Mouse (Mus musculus) midbrain, embryonic 15.5 days (tissue): ENCODE measurements at regions not wholly inside any gene's neighbourhood (a gene's known extent, or its start where the extent isn't known, plus 50 kb on each side); places are given as distances from the start of the nearest gene placed in this dataset.

ENCODE experiments used
- ATAC-seq: fragments of 200-750 bp; cut with Nextera tagmentation; replicated peaks from 2 replicates; pipeline ENCODE4 v1.8.0; 2017; ENCODE audit warnings: moderate TSS enrichment
- H3K27ac ChIP-seq: fragments of 300-500 bp; sonication (generic); 2 replicates; pipeline ENCODE4 v1.5.1; 2015; ENCODE audit warnings: mild to moderate bottlenecking, inconsistent platforms
- H3K27me3 ChIP-seq: fragments of 300-500 bp; sonication (generic); replicated peaks from 2 replicates; pipeline ENCODE4 v1.6.1; 2015; ENCODE audit warnings: inconsistent platforms
- H3K36me3 ChIP-seq: fragments of 300-500 bp; sonication (generic); replicated peaks from 2 replicates; pipeline ENCODE4 v1.6.1; 2015; ENCODE audit warnings: inconsistent platforms
- H3K4me1 ChIP-seq: fragments of 300-500 bp; sonication (generic); 2 replicates; pipeline ENCODE4 v1.6.1; 2015; ENCODE audit warnings: inconsistent platforms
- H3K4me2 ChIP-seq: fragments of 300-500 bp; sonication (generic); 2 replicates; pipeline ENCODE4 v1.6.1; 2015; ENCODE audit warnings: inconsistent platforms, mild to moderate bottlenecking, moderate library complexity
- H3K4me3 ChIP-seq: fragments of 300-500 bp; sonication (generic); 2 replicates; pipeline ENCODE4 v1.5.1; 2015; ENCODE audit warnings: mild to moderate bottlenecking, inconsistent platforms
- H3K9ac ChIP-seq: fragments of 300-500 bp; sonication (generic); 2 replicates; pipeline ENCODE4 v1.6.1; 2015; ENCODE audit warnings: mild to moderate bottlenecking, inconsistent platforms
- H3K9me3 ChIP-seq: fragments of 300-500 bp; sonication (generic); 2 replicates; pipeline ENCODE4 v1.6.1; 2016; ENCODE audit warnings: inconsistent platforms
- WGBS: fragments of 180-500 bp; shearing (Covaris S2); methylation state at CpG from one replicate; pipeline ENCODE4 v1.1.7; 2015; ENCODE audit warnings: mixed read lengths; 5-methylcytosine and 5-hydroxymethylcytosine counted together

GRCm38 (mm10) chr9:89858005-89858404 lies 51.7 kb upstream of the Rasgrf1 start:
- no peaks in the 10 kb centered on the region for H3K36me3 ChIP-seq
- no peaks in the 10 kb centered on the region for H3K27me3 ChIP-seq
- H3K9ac ChIP-seq, result no peak overlapping the region
- peak; percentile 77 for ATAC-seq
- peaks cover 6% of the 10 kb centered on the region; the same call in 1 of the 2 replicates for H3K4me1 ChIP-seq
- 0 out of 2 replicates have a peak overlapping the region, but pooled peaks have one; percentile 8 for H3K27ac ChIP-seq
- no peak overlapping the region for H3K4me2 ChIP-seq
- H3K4me3 ChIP-seq, result no peak overlapping the region
- no peaks in the 10 kb centered on the region for H3K9me3 ChIP-seq

- Histone ChIP-seq H3K4me2 (no peak overlapping the region), H3K9me3 (no peaks in the 10 kb centered on the region), H3K27ac (no peak overlapping the region), H3K9ac (no peak overlapping the region), H3K27me3 (no peaks in the 10 kb centered on the region), H3K4me3 (no peak overlapping the region), H3K4me1 (no peaks in the 10 kb centered on the region), H3K36me3 (no peaks in the 10 kb centered on the region)
- no peak; the same call in 1 of the 2 replicates for ATAC-seq
- WGBS, result 87% methylated on average over 10 of the region's 10 CpGs
These were observed 59.0 kb upstream of the Rasgrf1 start for GRCm38 (mm10) chr9:89850491-89851282.

DNA sequence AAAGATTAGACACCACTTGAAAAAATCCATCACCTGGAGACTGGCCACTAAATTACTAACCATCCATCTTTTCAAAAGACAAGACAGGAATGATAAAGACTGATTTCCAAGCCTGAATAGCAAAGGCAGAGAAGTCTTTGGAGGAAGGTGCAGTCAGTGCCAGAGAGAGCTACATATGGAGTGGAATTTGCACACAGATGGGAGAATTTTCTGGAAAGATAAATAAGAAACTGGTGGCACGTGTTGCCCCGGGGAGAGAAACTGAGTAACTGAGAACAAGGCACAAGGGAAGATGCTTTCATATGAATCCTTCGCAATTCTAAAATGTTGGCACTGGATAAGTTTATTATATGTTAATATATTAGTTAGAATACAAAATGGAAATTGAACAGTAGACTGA lies 59.8 kb upstream of the Rasgrf1 start:
- no peak overlapping the region for H3K27ac ChIP-seq
- WGBS, result 84% methylated on average over 3 of the region's 3 CpGs

DNA sequence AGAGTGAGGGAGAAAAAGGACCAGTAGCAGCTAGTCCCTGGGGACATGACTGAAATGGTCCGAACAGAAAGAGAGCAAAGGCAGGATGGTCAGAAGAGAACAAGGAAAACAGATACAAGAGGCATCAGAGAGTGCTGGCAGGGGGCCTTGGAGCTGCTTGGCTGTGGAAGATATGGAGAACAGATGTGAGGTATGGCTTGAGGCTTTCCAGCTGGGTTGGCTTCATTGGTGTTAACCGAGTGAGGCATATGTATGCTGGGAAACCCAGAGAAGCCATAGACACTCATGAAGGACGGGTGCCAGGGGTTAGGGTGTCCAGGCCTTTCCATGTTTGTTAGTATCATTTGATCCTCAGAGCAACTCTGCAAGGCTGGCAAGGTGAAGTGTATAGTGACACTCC lies 61.1 kb upstream of the Rasgrf1 start:
- Histone ChIP-seq H3K9me3 (no peaks in the 10 kb centered on the region), H3K4me3 (no peak overlapping the region), H3K27me3 (no peaks in the 10 kb centered on the region), H3K36me3 (no peaks in the 10 kb centered on the region), H3K4me1 (no peaks in the 10 kb centered on the region), H3K9ac (no peak overlapping the region), H3K27ac (no peak overlapping the region), H3K4me2 (no peak overlapping the region)
- no peak for ATAC-seq
- WGBS, result 69% methylated on average over 3 of the region's 3 CpGs

More for the DNA sequence above, 59.8 kb upstream of the Rasgrf1 start:
- H3K9me3 ChIP-seq, result no peaks in the 10 kb centered on the region
- no peak overlapping the region for H3K4me3 ChIP-seq
- H3K4me1 ChIP-seq, result no peaks in the 10 kb centered on the region
- no peak for ATAC-seq
- H3K9ac ChIP-seq, result no peak overlapping the region
- H3K36me3 ChIP-seq, result no peaks in the 10 kb centered on the region
- no peaks in the 10 kb centered on the region for H3K27me3 ChIP-seq
- H3K4me2 ChIP-seq, result no peak overlapping the region

DNA sequence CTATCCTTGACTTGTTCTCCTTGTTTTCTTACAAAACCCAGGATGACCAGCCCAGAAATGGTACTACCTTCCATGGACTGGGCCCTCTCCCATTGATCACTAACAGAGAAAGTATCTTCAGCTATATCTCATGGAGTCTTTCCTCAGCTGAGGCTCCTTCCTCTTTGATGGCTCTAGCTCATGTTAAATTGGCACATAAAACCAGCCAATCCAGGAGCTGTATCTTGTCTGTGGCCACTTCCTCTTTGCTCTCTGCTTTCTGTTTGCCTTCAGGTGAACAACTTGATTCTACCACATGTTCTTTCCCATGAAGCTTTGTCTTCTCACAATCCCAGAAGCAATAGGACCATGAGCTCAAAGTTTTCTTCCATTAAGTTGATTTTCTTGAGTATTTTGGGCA lies 62.7 kb upstream of the Rasgrf1 start:
- no peaks in the 10 kb centered on the region for H3K36me3 ChIP-seq
- peaks cover 4% of the 10 kb centered on the region; the same call in 1 of the 2 replicates for H3K4me1 ChIP-seq
- H3K4me2 ChIP-seq, result no peak overlapping the region
- no peaks in the 10 kb centered on the region for H3K9me3 ChIP-seq
- no peak for ATAC-seq
- H3K27ac ChIP-seq, result no peak overlapping the region
- no peak overlapping the region for H3K4me3 ChIP-seq
- H3K9ac ChIP-seq, result no peak overlapping the region
- H3K27me3 ChIP-seq, result no peaks in the 10 kb centered on the region

DNA sequence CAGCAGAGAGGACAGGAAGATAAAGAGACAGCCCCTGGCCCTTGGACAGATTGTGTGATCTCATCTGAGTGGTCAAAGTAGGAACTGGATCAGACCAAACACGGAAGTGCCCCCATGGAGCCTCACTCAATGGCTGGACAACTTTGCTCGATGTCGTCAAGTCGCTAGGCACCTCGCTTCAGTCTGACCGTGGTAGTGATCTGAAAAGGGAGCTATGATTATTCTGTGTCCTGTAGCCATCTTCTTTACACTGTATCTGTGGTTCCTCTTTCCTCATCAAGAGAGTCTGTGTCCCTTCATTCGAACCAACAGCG lies 67.0 kb upstream of the Rasgrf1 start:
- Histone ChIP-seq H3K4me1 (peaks cover 4% of the 10 kb centered on the region; the same call in 1 of the 2 replicates), H3K27ac (no peak overlapping the region), H3K9ac (no peak overlapping the region), H3K9me3 (no peaks in the 10 kb centered on the region), H3K4me3 (no peak overlapping the region), H3K4me2 (no peak overlapping the region), H3K36me3 (no peaks in the 10 kb centered on the region), H3K27me3 (no peaks in the 10 kb centered on the region)
- ATAC-seq, result no peak
- 88% methylated on average over 8 of the region's 8 CpGs for WGBS

GRCm38 (mm10) chr9:89841866-89842775 lies 67.6 kb upstream of the Rasgrf1 start:
- Histone ChIP-seq H3K4me1 (peaks cover 4% of the 10 kb centered on the region; the same call in 1 of the 2 replicates), H3K27me3 (no peaks in the 10 kb centered on the region), H3K9me3 (no peaks in the 10 kb centered on the region), H3K36me3 (no peaks in the 10 kb centered on the region), H3K9ac (no peak overlapping the region), H3K4me3 (no peak overlapping the region), H3K27ac (no peak overlapping the region), H3K4me2 (no peak overlapping the region)
- peak; percentile 71 for ATAC-seq
- WGBS, result 53% methylated on average over 12 of the region's 12 CpGs

DNA sequence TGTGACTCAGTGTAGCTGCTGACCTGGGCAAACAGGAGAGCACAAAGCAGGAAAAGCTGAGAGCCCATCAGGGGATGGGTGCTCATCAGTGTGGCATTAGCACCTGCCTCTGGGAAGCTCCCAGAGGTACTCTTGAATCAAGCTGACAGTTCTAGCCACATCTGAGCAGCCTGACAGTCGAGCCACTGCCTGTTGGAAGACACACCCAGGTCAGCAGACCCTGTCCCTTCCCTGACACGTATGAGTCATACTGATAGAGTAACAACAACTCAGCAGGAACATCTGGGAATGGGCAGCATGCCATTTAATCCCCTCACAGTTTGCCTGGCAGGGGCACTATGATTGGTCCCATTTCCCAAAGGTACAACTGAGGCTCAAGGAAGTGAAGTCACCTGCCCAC lies 68.3 kb upstream of the Rasgrf1 start:
- no peak overlapping the region for H3K9ac ChIP-seq
- H3K4me1 ChIP-seq, result peaks cover 4% of the 10 kb centered on the region; the same call in 1 of the 2 replicates
- H3K9me3 ChIP-seq, result no peaks in the 10 kb centered on the region
- H3K27me3 ChIP-seq, result no peaks in the 10 kb centered on the region
- ATAC-seq, result no peak
- H3K4me3 ChIP-seq, result no peak overlapping the region
- 49% methylated on average over 2 of the region's 2 CpGs for WGBS
- no peak overlapping the region for H3K27ac ChIP-seq
- no peak overlapping the region for H3K4me2 ChIP-seq
- H3K36me3 ChIP-seq, result no peaks in the 10 kb centered on the region

DNA sequence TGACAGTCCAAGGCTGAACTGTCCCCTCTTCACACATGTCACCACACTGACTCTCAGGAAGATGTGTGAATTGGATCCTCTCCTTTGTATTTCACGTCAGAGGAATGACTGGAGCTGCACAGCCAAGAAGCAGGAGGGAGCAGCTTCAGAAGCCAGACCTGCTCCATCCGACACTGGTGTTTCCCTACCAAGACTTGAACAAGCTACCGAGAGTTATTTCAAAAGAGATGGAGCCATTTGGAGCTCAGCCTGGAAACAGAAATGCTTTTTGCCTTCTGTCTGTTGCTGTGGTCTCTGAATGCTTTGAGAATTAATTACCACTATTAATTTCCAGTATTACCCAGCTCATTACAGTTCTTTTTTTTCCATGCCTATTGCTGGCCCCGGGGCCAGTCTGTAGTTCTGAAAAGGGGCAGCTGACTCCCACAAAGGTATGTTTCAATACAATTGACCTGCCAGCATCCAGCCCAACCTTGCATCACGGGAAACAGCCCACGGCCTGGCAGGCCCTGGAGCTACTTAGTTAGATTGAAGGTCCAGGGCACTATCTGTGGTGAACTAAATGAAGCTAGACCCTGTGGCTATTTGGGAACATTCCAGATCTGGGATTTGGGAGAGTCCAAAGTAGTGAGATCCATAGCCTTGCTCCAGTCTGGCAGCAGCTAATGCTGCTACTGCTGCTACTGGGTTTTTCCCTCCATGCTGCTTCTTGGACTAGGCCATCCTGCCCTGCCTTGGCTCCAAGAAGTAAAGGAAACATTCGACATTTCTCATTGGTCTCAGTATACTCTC lies 73.1 kb upstream of the Rasgrf1 start:
- Histone ChIP-seq H3K27me3 (no peaks in the 10 kb centered on the region), H3K4me3 (no peak overlapping the region), H3K27ac (no peak overlapping the region), H3K9ac (no peak overlapping the region), H3K36me3 (no peaks in the 10 kb centered on the region), H3K4me2 (no peak overlapping the region), H3K4me1 (no peaks in the 10 kb centered on the region), H3K9me3 (no peaks in the 10 kb centered on the region)
- ATAC-seq, result no peak
- WGBS, result 74% methylated on average over 7 of the region's 7 CpGs

DNA sequence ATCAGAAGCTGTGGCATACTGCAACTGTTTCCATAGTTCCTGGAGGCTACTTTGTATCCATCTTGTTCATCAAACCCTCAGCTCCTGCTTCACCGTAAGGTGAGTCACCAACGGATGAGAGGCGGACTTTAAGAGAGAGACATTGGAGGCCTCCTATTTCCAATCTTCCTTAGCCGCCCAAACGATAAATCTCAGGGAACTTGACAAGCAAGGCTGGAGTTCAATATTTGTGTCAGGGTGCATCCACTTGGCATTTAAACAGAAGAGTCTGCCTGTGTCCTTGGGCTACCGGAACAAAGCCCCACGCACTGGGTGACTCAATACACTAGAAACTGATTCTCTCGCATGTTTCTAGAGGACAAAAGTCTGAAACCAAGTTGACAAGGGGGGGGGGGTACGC lies 76.1 kb upstream of the Rasgrf1 start:
- 85% methylated on average over 9 of the region's 9 CpGs for WGBS

DNA sequence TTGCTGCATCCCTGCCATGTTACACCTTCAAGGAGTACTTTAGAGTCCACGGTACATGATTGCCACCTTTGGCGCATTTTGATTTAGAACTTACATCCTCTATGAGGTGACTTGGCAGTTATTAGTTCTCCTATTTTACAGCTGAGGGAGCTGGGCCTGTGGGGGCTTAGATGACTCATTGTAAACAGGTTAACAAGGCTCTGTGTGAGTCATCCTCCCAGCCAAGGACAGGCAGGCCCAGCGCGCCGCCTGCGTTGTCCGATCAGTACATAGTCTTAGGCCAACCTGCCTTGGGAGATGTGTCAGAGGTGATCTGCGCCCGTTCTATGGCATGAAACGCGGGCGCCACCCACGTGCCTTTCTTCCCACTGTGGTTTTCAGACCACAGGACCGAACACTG lies 77.9 kb upstream of the Rasgrf1 start:
- Histone ChIP-seq H3K36me3 (no peaks in the 10 kb centered on the region), H3K4me3 (no peak overlapping the region), H3K9ac (no peak overlapping the region), H3K4me1 (no peaks in the 10 kb centered on the region), H3K4me2 (no peak overlapping the region), H3K27ac (no peak overlapping the region), H3K27me3 (0 out of 2 replicates have a peak, but pooled peaks cover 5% of the 10 kb centered on the region), H3K9me3 (no peaks in the 10 kb centered on the region)
- 93% methylated on average over 14 of the region's 14 CpGs for WGBS
- no peak for ATAC-seq

More for the DNA sequence above, 76.1 kb upstream of the Rasgrf1 start:
- H3K4me2 ChIP-seq, result no peak overlapping the region
- no peak for ATAC-seq
- H3K4me1 ChIP-seq, result no peaks in the 10 kb centered on the region
- H3K27me3 ChIP-seq, result 0 out of 2 replicates have a peak, but pooled peaks cover under 1% of the 10 kb centered on the region
- no peak overlapping the region for H3K9ac ChIP-seq
- no peak overlapping the region for H3K4me3 ChIP-seq
- no peaks in the 10 kb centered on the region for H3K9me3 ChIP-seq
- H3K27ac ChIP-seq, result no peak overlapping the region
- H3K36me3 ChIP-seq, result no peaks in the 10 kb centered on the region

DNA sequence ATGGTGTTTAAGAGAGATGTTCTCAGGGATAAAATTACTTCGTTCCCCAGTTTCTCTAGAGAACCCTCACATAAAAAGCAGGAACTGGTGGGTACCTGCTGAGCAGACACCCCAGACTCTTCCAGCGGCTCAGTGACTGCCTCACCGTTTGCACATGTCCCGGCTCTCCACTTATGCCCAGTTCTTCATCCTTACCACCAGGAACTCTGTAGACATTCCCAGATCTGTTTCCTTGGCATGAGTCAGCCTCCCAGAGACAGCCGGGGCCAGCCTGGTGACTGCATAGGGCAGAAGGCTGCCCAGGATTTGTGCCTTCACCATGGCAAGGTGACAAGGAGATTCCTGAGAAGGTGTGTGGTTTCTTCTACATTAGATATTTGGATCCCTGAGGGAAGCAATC lies 81.6 kb upstream of the Rasgrf1 start:
- Histone ChIP-seq H3K4me2 (no peak overlapping the region), H3K27ac (no peak overlapping the region), H3K27me3 (0 out of 2 replicates have a peak, but pooled peaks cover 5% of the 10 kb centered on the region), H3K9me3 (no peaks in the 10 kb centered on the region), H3K9ac (no peak overlapping the region), H3K4me3 (no peak overlapping the region), H3K4me1 (no peaks in the 10 kb centered on the region), H3K36me3 (no peaks in the 10 kb centered on the region)
- ATAC-seq, result no peak
- WGBS, result 94% methylated on average over 5 of the region's 5 CpGs
